9 mouse cellular contexts compared by ENCODE assay signal in genomic region chr14:45993669-45994068, GRCm38 (mm10).
DNase-seq lines count a peak whose midpoint lies in the region; ATAC-seq and TF ChIP-seq lines count a peak whose summit lies in the region.
"Had no signal": no experiment of that assay in that cellular context is flagged by ENCODE, and none has a peak within 500 bp of the region (broad histone marks: within the 10 kb centered on the region; RNA-seq: fewer than 3 reads in every experiment).

No protein-coding gene starts in this region.

- no peak overlapping the region for H3K27ac ChIP-seq in hindbrain, embryonic 10.5 days
- no peak overlapping the region for H3K27ac ChIP-seq in hindbrain, embryonic 16.5 days (ENCODE audit: low read depth, low read length)
- H3K27ac ChIP-seq in cortical plate, adult 2 months (ENCODE audit: insufficient read depth, low read length): no peak overlapping the region
- H3K27ac ChIP-seq in heart, postnatal 0 days (ENCODE audit: low read depth): no peak overlapping the region
- H3K27ac ChIP-seq in neural tube, embryonic 14.5 days (ENCODE audit: low read depth, low read length): no peak overlapping the region
- H3K27ac ChIP-seq: limb, embryonic 15.5 days had no signal

- H3K4me1 ChIP-seq in hindbrain, embryonic 10.5 days (replicated peaks): no peaks in the 10 kb centered on the region
- no peaks in the 10 kb centered on the region for H3K4me1 ChIP-seq in hindbrain, embryonic 16.5 days (ENCODE audit: control insufficient read depth, insufficient read depth, low read depth, low read length)
- no peaks in the 10 kb centered on the region for H3K4me1 ChIP-seq in cortical plate, adult 2 months (ENCODE audit: control insufficient read depth, insufficient read depth, low read length)
- H3K4me1 ChIP-seq in heart, postnatal 0 days (ENCODE audit: control insufficient read depth, insufficient read depth): 0 out of 2 replicates have a peak, but pooled peaks cover 5% of the 10 kb centered on the region
- no peaks in the 10 kb centered on the region for H3K4me1 ChIP-seq in neural tube, embryonic 14.5 days (ENCODE audit: control insufficient read depth, insufficient read depth, low read length)

- 15% methylated on average over 3 of the region's 3 CpGs for WGBS in hindbrain, embryonic 10.5 days
- 13% methylated on average over 3 of the region's 3 CpGs for WGBS in hindbrain, embryonic 16.5 days
- 6% methylated on average over 3 of the region's 3 CpGs for WGBS in heart, postnatal 0 days
- WGBS in neural tube, embryonic 14.5 days: 3% methylated on average over 3 of the region's 3 CpGs

- no peak for ATAC-seq in hindbrain, embryonic 16.5 days
- no peak for ATAC-seq in heart, postnatal 0 days (ENCODE audit: insufficient read depth, low read depth)
- peak; percentile 58; the same call in 1 of the 2 replicates for ATAC-seq in neural tube, embryonic 14.5 days (ENCODE audit: low read depth)
- ATAC-seq in megakaryocyte, adult 5-6 weeks (ENCODE audit: poor library complexity, severe bottlenecking): no peak

- H3K27me3 ChIP-seq in hindbrain, embryonic 10.5 days (ENCODE audit: insufficient read depth, poor library complexity, severe bottlenecking): no peaks in the 10 kb centered on the region
- H3K27me3 ChIP-seq in hindbrain, embryonic 16.5 days (replicated peaks; ENCODE audit: control insufficient read depth, insufficient read depth, low read length): no peaks in the 10 kb centered on the region
- H3K27me3 ChIP-seq in heart, postnatal 0 days (ENCODE audit: control insufficient read depth, insufficient read depth, low read length): no peaks in the 10 kb centered on the region
- no peaks in the 10 kb centered on the region for H3K27me3 ChIP-seq in neural tube, embryonic 14.5 days (ENCODE audit: control insufficient read depth, insufficient read depth, low read length)
- H3K27me3 ChIP-seq: limb, embryonic 15.5 days had no signal

- H3K4me2 ChIP-seq in hindbrain, embryonic 16.5 days (ENCODE audit: low read length): no peak overlapping the region
- no peak overlapping the region for H3K4me2 ChIP-seq in heart, postnatal 0 days (ENCODE audit: low read depth, low read length)
- no peak overlapping the region for H3K4me2 ChIP-seq in neural tube, embryonic 14.5 days (ENCODE audit: low read depth, low read length)
- H3K4me2 ChIP-seq: limb, embryonic 15.5 days had no signal

- TF ChIP-seq POLR2A in cortical plate, adult 2 months (IDR thresholded peaks at IDR 0.05; ENCODE audit: extremely low read depth, insufficient read depth, low read length): no peak

- no peak overlapping the region for H3K4me3 ChIP-seq in hindbrain, embryonic 10.5 days
- H3K4me3 ChIP-seq in hindbrain, embryonic 16.5 days (ENCODE audit: low read length): no peak overlapping the region
- H3K4me3 ChIP-seq in cortical plate, adult 2 months (ENCODE audit: insufficient read depth, low read length): no peak overlapping the region
- no peak overlapping the region for H3K4me3 ChIP-seq in heart, postnatal 0 days (ENCODE audit: low read depth, low read length)
- H3K4me3 ChIP-seq in neural tube, embryonic 14.5 days (ENCODE audit: low read depth, low read length): no peak overlapping the region
- H3K4me3 ChIP-seq: limb, embryonic 15.5 days had no signal

- TF ChIP-seq EP300 in heart, postnatal 0 days (IDR thresholded peaks at IDR 0.05; ENCODE audit: low read depth): no peak

- DNase-seq in hindbrain, embryonic 10.5 days (ENCODE audit: low spot score): peak; percentile 54
- DNase-seq in adipocyte (ENCODE audit: low spot score): peak; percentile 70
- peak; percentile 58 for DNase-seq in heart, postnatal 0 days (ENCODE audit: low spot score)
- peak; percentile 52 for DNase-seq in left cerebral cortex, adult 11 months (ENCODE audit: low spot score)

- H3K9me3 ChIP-seq in hindbrain, embryonic 10.5 days: no peaks in the 10 kb centered on the region
- H3K9me3 ChIP-seq in hindbrain, embryonic 16.5 days (ENCODE audit: control insufficient read depth, low read length): no peaks in the 10 kb centered on the region
- H3K9me3 ChIP-seq in heart, postnatal 0 days (replicated peaks; ENCODE audit: control insufficient read depth, low read length): no peaks in the 10 kb centered on the region
- H3K9me3 ChIP-seq in neural tube, embryonic 14.5 days (ENCODE audit: control insufficient read depth, low read length): no peaks in the 10 kb centered on the region
- H3K9me3 ChIP-seq: limb, embryonic 15.5 days had no signal

- TF ChIP-seq CTCF in cortical plate, adult 2 months (IDR thresholded peaks at IDR 0.05; ENCODE audit: extremely low read depth, insufficient read depth, low read length): peak; percentile 85
- TF ChIP-seq CTCF in heart, postnatal 0 days (IDR thresholded peaks at IDR 0.05; ENCODE audit: low read depth): peak; percentile 91

- no peak overlapping the region for H3K9ac ChIP-seq in hindbrain, embryonic 16.5 days (ENCODE audit: low read depth, low read length)
- H3K9ac ChIP-seq in heart, postnatal 0 days (replicated peaks; ENCODE audit: low read depth, low read length): no peak overlapping the region
- H3K9ac ChIP-seq in neural tube, embryonic 14.5 days (replicated peaks; ENCODE audit: low read depth, low read length): no peak overlapping the region
- H3K9ac ChIP-seq: limb, embryonic 15.5 days had no signal

- H3K36me3 ChIP-seq in hindbrain, embryonic 10.5 days: no peaks in the 10 kb centered on the region
- no peaks in the 10 kb centered on the region for H3K36me3 ChIP-seq in hindbrain, embryonic 16.5 days (ENCODE audit: control insufficient read depth, insufficient read depth, low read length)
- no peaks in the 10 kb centered on the region for H3K36me3 ChIP-seq in heart, postnatal 0 days (replicated peaks; ENCODE audit: control insufficient read depth, insufficient read depth, low read length)
- H3K36me3 ChIP-seq in neural tube, embryonic 14.5 days (ENCODE audit: control insufficient read depth, insufficient read depth, low read length): no peaks in the 10 kb centered on the region
- H3K36me3 ChIP-seq: limb, embryonic 15.5 days had no signal
